Mouse (Mus musculus) C2C12 (cell line): ENCODE results near the gene Pafah1b2. TPM values are rescaled to one million over a fixed set of nuclear protein-coding genes. Genes with fewer than 3 reads are reported as not detected.
A peak's percentile ranks its signal among the peaks of the same experiment; 100 is the strongest.

ENCODE experiments used
- H3K27me3 ChIP-seq: one replicate; pipeline ENCODE4 v1.6.1; 2011; ENCODE audit not compliant: control insufficient read depth, insufficient read depth, insufficient read length
- H3K36me3 ChIP-seq: one replicate; pipeline ENCODE4 v1.6.1; 2011; ENCODE audit not compliant: control insufficient read depth, insufficient read depth
- H3K4me3 ChIP-seq: one replicate; pipeline ENCODE4 v1.5.1; 2011; ENCODE audit warnings: mild to moderate bottlenecking, control low read depth; ENCODE audit not compliant: poor library complexity, insufficient read depth, severe bottlenecking
- H3K79me2 ChIP-seq: one replicate; pipeline ENCODE4 v1.6.1; 2011; ENCODE audit not compliant: control insufficient read depth, insufficient read depth
- H3K79me3 ChIP-seq: one replicate; pipeline ENCODE4 v1.6.1; 2011; ENCODE audit warnings: low read depth, control low read depth
- H3ac ChIP-seq: one replicate; pipeline ENCODE3; 2011; ENCODE audit warnings: low read depth; ENCODE audit not compliant: control insufficient read depth, insufficient read length
- CEBPB ChIP-seq: IDR thresholded peaks from one replicate; pipeline ENCODE4 v1.6.1; 2011; ENCODE audit warnings: low read depth, mild to moderate bottlenecking, control low read depth, moderate library complexity
- CTCF ChIP-seq: IDR thresholded peaks from one replicate; pipeline ENCODE4 v1.5.1; 2011; ENCODE audit not compliant: control insufficient read depth, insufficient read depth, insufficient read length
- FOSL1 ChIP-seq: IDR thresholded peaks from one replicate; pipeline ENCODE4 v1.8.0; 2011; ENCODE audit warnings: mild to moderate bottlenecking, low read length; ENCODE audit not compliant: poor library complexity, insufficient read depth, severe bottlenecking
- MAX ChIP-seq: IDR thresholded peaks from one replicate; pipeline ENCODE4 v1.6.1; 2011; ENCODE audit warnings: mild to moderate bottlenecking, control low read depth
- MYOD1 ChIP-seq: IDR thresholded peaks from one replicate; pipeline ENCODE4 v1.6.1; 2011; ENCODE audit warnings: low read depth; ENCODE audit not compliant: control insufficient read depth, insufficient read length
- MYOG ChIP-seq: IDR thresholded peaks from one replicate; pipeline ENCODE4 v1.6.1; 2011; ENCODE audit not compliant: control insufficient read depth, insufficient read length; ENCODE audit errors: extremely low read depth
- USF1 ChIP-seq: IDR thresholded peaks from one replicate; pipeline ENCODE4 v1.6.1; 2011; ENCODE audit warnings: low read depth, mild to moderate bottlenecking, control low read depth, moderate library complexity
- polyA plus RNA-seq: library from polyadenylated mRNA; unstranded; fragments of >200 nt; fragmentation: generic; extraction: Trizol; gene quantifications from one replicate; pipeline ENCODE4 v1.2.1, GENCODE M21; 2012; ENCODE audit warnings: missing spikeins

Gene Pafah1b2
- polyA plus RNA-seq, 1 experiment: 82.4 TPM

- peaks cover under 1% of the 10 kb centered on the region for H3K36me3 ChIP-seq
- no peaks in the 10 kb centered on the region for H3K27me3 ChIP-seq
- H3K4me3 ChIP-seq: no peak overlapping the region
- no peak for TF ChIP-seq CTCF
- H3ac ChIP-seq: no peak overlapping the region
- H3K79me2 ChIP-seq: peaks cover 98% of the 10 kb centered on the region
- peaks cover 63% of the 10 kb centered on the region for H3K79me3 ChIP-seq
Measured at GRCm38 (mm10) chr9:46023591-46023990, 11.1 kb upstream of the Pafah1b2 start.

- Histone ChIP-seq H3K36me3 (peaks cover 10% of the 10 kb centered on the region), H3K27me3 (no peaks in the 10 kb centered on the region), H3K79me2 (peaks cover 98% of the 10 kb centered on the region), H3K4me3 (no peak overlapping the region), H3K79me3 (peaks cover 77% of the 10 kb centered on the region), H3ac (no peak overlapping the region)
- no peak for TF ChIP-seq CTCF
- TF ChIP-seq MYOD1: no peak
- TF ChIP-seq MAX: no peak
- no peak for TF ChIP-seq CEBPB
- TF ChIP-seq USF1: no peak
- no peak for TF ChIP-seq FOSL1
- no peak for TF ChIP-seq MYOG
Measured at GRCm38 (mm10) chr9:46019975-46020374, 7.5 kb upstream of the Pafah1b2 start.

DNA sequence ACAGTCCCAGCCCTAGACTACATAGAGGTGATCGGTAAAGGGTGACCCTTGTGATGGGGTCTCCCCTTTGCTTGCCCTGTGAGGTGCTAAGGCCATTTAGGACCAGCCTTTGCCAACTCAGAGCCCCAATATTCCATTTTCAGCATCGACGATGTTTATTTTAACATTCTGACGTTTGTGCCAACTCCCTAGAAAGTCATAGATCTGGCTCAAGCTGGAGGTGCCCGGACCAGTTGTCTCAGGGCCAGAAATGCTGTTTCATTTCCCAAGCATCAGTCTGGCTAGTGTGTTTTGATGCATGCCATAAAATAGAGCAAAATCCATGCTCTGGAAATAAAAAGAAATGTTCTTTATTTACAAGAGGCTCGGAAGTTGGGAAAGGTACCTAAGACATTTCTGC lies 5.8 kb upstream of the Pafah1b2 start:
- Histone ChIP-seq H3K79me3 (peaks cover 82% of the 10 kb centered on the region), H3ac (no peak overlapping the region), H3K27me3 (no peaks in the 10 kb centered on the region), H3K36me3 (peaks cover 10% of the 10 kb centered on the region), H3K79me2 (peaks cover 98% of the 10 kb centered on the region), H3K4me3 (no peak overlapping the region)
- TF ChIP-seq CEBPB (no peak), USF1 (no peak), MYOD1 (no peak), MYOG (no peak), FOSL1 (no peak), CTCF (no peak)

DNA sequence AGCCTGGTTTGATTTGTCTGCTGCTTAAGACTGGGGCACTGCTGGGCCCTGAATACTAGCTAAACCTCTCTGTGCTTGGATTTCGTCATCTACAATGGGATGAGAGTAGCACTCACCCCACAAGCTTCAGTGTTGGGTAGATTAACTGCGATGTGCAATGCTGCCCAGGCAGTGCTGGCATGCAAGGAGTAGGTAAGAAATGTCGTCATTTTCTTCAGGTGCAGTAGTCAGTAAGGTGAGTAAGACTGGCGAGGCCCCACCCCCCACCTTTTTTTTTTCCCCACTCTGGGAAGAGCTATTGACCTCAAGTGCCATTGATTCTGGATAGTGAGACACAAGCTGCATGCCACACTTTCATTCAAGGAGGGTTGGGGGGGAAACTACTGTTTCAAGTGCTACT lies 3.9 kb upstream of the Pafah1b2 start:
- H3K79me3 ChIP-seq: peaks cover 68% of the 10 kb centered on the region
- H3ac ChIP-seq: no peak overlapping the region
- peaks cover 86% of the 10 kb centered on the region for H3K79me2 ChIP-seq
- H3K4me3 ChIP-seq: no peak overlapping the region
- H3K27me3 ChIP-seq: no peaks in the 10 kb centered on the region
- TF ChIP-seq MYOG: no peak
- TF ChIP-seq MYOD1: no peak
- no peak for TF ChIP-seq FOSL1
- TF ChIP-seq CEBPB: no peak
- no peak for TF ChIP-seq CTCF
- TF ChIP-seq USF1: no peak
- no peak for TF ChIP-seq MAX
- H3K36me3 ChIP-seq: peaks cover 10% of the 10 kb centered on the region

GRCm38 (mm10) chr9:46015831-46016230 lies 3.3 kb upstream of the Pafah1b2 start:
- TF ChIP-seq CTCF: no peak
- no peak for TF ChIP-seq MYOG
- no peak for TF ChIP-seq FOSL1
- TF ChIP-seq MYOD1: no peak
- no peak for TF ChIP-seq MAX
- no peak for TF ChIP-seq CEBPB
- no peak for TF ChIP-seq USF1
- Histone ChIP-seq H3K27me3 (no peaks in the 10 kb centered on the region), H3ac (no peak overlapping the region)

DNA sequence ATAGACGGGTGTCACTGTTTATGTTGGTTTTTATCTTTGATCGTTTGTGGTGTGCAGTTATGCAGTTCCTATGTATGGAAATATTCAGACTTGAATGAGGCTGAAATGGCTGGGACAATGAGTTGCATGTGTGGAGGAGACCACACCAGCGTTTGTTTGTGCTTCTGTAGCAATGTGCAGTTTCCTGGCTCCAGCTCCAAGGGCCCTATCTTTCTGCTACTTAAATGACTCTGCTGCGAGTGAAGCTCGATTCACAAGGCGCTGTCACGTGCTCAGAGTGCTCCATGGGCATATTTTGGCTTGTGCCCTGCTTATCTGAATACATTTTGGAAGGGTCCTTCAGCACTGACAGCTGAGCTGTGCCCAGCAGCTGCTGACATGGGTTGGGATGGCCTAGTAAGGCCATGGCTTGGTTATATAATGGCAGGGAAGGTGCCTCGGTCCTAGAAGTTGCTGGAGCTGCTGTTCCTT lies 2.6 kb upstream of the Pafah1b2 start:
- Histone ChIP-seq H3K27me3 (no peaks in the 10 kb centered on the region), H3ac (peak overlapping the region; percentile 42), H3K79me2 (peaks cover 74% of the 10 kb centered on the region), H3K36me3 (peaks cover 10% of the 10 kb centered on the region), H3K4me3 (no peak overlapping the region), H3K79me3 (peaks cover 57% of the 10 kb centered on the region)
- no peak for TF ChIP-seq FOSL1
- no peak for TF ChIP-seq MYOG
- peak; percentile 87 for TF ChIP-seq USF1
- TF ChIP-seq MAX: no peak
- TF ChIP-seq MYOD1: peak; percentile 25

More at GRCm38 (mm10) chr9:46015831-46016230, 3.3 kb upstream of the Pafah1b2 start:
- Histone ChIP-seq H3K79me3 (peaks cover 62% of the 10 kb centered on the region), H3K79me2 (peaks cover 80% of the 10 kb centered on the region), H3K4me3 (no peak overlapping the region), H3K36me3 (peaks cover 10% of the 10 kb centered on the region)

DNA sequence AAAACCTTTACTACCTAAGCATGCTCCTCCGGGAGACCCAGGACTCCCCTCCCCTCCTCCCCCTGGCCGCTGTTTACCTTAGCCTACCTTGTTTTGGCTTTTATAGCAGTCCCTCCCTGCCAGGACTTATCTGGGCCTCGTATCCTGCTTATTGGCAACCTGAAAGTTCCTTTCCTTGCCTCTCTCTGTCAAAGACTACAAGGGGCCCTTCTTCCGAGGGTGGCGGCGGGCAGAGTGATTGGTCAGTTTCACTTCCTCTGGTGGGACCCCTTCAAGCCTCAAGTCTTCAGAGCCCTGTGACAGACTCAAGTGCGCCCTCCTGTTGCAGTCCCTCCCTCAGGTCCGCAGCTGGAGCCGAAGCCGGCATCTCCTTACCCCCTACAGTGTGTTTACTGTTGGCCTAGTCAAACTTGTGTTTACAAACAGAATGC lies 1.8 kb upstream of the Pafah1b2 start:
- Histone ChIP-seq H3K79me3 (peaks cover 55% of the 10 kb centered on the region), H3K79me2 (peaks cover 66% of the 10 kb centered on the region), H3ac (peak overlapping the region; percentile 57), H3K4me3 (peak overlapping the region; percentile 71), H3K27me3 (no peaks in the 10 kb centered on the region), H3K36me3 (peaks cover 10% of the 10 kb centered on the region)
- TF ChIP-seq MAX: no peak
- peak; percentile 22 for TF ChIP-seq CTCF
